Mouse (Mus musculus) spleen, postnatal 36 days (tissue): ENCODE results near the gene Tank.
A peak's percentile ranks its signal among the peaks of the same experiment; 100 is the strongest.

Experiments
- DNase-seq, 2 experiments: peaks; one replicate each; pipeline ENCODE4 v3.0.0; 2022; ENCODE audit warnings: low spot score in 2 of 2, mixed read lengths in 1 of 2

The Tank gene

DNA sequence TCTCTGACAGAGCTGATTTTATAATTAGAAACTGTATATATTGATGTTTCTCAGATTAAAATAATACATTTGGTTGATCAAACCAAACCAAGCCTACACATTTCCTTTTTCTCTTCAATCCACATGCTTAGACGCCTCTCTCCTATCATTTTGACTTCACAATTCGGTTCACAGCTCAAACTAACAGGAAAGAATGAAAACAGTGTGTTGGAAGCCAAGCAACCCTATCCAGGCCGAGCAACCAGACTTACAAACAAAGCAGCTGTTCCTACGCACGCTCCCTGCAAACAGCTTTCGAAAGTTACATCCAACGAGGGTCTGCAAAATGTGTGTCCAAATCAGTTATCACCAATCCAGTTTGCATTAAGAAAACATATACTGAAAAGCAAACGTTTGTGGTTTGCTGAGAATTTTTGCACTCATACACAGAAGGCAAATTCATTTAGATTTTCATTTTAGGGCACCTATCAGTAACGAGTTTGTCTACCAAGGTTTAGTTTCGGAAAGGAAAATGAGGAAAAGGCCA is 2.2 kb downstream of the Tank start:
- no peak for DNase-seq

GRCm38 (mm10) chr2:61582578-61583315 is 4.4 kb downstream of the Tank start:
- no peak for DNase-seq

DNA sequence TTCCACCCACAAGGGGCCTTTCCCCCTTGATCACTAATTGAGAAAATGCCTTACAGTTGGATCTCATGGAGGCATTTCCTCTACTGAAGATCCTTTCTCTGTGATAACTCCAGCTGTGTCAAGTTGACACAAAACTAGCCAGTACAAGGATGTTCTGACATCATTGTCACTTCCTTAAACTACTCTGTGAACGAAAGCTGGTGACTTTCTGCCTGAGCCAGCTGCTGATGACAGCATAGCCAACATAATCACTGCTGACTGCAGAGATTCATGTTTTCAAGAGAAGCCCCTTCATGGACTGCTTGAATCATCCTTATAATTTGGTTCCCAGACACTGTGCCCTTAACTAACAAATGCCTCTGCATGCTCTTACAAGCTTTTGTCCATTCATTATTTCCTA is 7.1 kb downstream of the Tank start:
- no peak for DNase-seq

DNA sequence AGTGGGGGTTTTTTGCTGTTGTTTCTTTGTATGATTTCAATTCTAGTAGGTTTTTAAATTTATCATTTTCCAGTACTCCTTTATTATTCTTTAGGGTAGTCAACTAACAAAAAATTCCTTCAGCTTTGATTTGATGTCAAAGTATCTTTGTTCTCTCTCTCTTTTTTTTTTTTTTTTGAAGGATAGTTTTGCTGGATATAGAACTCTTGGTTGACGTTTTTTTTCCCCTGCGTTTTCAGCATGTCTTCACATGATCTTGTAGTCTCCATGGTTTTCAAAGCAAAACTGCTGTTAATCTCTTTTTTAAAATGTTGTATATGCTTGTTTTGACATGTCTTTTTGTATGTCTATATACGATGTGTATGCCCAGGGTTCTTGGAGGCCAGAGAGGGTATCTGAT is 7.8 kb downstream of the Tank start:
- DNase-seq: no peak

- DNase-seq: no peak
These were observed 12.4 kb downstream of the Tank start for GRCm38 (mm10) chr2:61590751-61591150.

DNA sequence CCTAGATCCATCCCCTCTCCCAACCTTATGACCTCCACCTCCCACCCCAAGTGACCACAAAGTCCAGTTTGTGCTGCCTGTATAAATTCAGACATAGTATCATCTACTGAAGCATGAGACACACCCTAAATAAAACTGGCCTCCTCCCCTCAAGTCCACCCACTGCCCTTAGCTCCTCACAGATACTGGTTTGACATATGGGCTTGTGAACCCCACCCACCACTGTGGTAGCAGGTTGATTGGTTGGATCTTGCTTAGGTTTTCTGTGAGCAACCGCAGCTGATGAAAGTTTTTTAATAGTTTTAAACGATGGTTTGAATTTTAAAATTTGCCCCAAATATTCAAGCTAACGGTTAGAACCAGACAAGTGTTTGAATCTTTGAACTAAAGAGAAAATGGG is 13.7 kb downstream of the Tank start:
- DNase-seq: no peak

- DNase-seq: no peak
These were observed 14.3 kb downstream of the Tank start for GRCm38 (mm10) chr2:61592699-61593029.

GRCm38 (mm10) chr2:61593030-61593811 is 14.8 kb downstream of the Tank start:
- peak; percentile 95 for DNase-seq

DNA sequence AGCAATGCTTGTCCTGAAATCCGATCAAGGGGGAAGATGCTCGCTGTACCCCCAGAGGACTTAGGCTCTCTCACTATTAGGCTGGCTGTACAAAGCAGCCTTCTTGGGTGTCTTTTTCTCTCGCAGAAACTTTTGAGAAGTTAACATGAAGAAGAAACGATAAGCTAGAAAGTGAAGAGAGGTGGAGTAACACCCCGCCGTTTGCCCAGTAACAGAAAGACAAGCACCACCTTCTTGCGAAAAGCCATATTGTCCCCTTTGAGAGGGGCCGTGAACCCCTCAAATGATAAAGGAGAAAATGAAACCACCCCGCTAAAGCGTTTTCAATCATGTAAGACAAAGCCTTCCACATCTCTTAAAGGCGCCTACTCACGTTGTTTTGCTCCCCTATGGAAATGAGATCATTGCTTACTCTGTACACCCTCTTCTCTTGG is 15.5 kb downstream of the Tank start:
- no peak for DNase-seq

GRCm38 (mm10) chr2:61599730-61600129 is 21.3 kb downstream of the Tank start:
- DNase-seq: no peak

DNA sequence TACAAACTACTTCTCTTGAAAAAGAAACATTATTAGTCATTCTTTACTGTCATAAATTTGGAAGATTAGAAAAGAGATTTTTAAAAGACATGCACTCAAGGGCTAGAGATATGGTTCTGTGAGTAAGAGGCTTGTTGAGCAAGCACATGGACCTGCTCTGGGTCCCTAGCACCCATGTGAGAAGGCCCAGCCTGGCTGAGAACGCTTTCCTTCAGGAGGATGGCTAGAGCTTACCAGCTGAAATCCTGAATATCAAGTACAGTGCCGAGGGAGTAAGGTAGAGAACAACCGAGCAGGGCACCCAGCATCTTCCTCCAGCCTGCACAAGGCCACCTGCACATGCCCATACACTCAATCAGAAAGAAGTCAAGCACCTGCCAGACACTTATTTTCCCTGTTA is 25.1 kb downstream of the Tank start:
- no peak for DNase-seq

DNA sequence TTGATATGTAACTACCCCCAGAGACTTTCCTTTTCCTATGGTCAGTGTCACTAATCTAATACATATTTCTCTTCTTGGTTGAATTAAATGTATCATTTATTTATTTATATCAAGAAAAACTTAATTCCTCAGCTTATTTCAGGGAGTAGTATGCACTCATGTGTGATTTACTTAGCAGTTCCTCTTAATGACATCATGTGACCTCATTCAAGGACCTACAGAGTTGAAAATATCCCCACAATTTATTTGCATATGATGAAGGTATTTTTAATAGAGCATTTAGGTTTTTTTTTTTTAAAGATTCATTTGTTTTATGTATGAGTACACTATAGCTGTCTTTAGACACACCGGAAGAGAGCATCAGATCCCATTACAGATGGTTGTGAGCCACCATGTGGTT is 28.6 kb downstream of the Tank start:
- DNase-seq: no peak

- no peak for DNase-seq
These were observed 45.6 kb downstream of the Tank start for GRCm38 (mm10) chr2:61623996-61624395.

- no peak for DNase-seq
These were observed 52.6 kb downstream of the Tank start for GRCm38 (mm10) chr2:61630864-61631555.

DNA sequence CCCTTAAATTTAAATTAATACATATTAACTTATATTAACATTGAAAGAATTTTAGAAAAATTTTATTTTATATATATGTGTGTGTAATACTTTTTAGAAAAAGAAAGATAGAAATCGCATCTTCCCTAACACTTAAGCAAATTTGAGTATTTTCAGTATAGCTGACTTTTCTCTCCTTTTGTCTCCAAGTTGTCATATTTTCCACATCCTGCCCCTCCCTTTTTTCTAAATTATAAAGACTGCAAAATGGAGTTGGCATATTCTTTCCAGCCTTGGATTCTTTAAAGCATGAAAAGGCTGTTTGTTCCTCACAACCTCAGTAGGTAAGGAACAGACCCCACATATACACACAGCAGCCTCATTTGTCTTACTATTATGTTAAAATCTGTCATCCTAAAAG is 56.7 kb downstream of the Tank start:
- DNase-seq: no peak

DNA sequence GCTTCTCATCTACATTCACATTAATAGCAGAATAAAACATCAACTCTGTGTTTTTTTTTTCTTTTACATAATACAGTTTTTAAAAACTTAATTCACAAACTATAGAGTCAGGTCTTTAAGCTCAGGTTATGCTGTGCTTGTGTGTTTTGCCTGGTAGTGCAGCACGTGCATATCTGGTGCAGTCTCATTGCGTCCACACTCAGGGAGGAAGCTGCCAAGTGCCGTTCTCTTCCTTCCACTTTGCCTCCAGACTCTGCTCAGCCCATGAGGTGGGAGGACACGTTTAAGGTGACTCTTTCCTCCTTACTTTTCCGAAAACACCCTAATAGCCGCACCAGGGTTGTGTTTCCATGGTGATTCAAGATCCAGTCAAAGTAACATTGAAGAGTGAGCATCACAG is 59.8 kb downstream of the Tank start:
- no peak for DNase-seq

DNA sequence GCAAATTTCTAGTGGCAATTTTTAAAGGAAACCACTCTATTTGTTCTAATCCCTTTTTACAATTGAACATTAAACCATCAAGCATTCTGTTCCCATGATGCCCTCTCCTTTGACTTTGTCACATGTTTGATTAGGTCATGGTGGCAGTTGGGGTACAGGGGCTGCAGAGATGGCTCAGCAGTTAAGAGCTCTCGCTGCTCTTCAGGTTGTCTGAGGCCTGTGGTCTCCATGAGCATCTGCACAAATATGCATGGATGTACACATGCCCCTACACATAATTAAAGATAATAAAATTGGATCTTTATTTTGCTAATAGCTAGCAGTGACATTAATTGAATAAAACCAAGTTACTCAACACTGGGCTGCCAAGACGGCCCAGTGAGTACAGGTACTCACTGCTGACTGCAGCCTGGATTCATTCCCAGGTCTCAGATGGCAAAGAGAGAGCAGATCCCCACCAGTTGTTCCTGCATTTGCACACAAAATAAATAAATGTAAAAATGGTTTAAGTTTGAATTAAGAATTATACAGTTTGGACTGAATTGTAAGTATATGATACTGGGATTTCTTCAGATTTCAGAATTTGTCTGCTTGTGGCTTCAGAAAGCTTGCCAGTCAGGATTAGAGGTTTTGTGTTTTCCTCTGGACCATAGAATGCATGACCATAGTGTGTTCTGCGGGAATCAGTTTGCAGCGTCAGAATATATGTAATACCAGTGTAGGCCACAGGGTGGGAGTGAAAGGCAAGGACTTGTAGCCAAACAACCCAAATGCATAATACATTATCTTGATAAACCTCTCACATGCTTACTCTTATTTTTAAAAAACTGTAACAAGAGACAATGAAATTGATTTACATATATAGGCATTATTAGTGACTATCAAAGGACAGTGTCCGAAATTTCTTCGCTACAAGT is 64.3 kb downstream of the Tank start:
- peak; percentile 13 to 38 for DNase-seq

- no peak for DNase-seq
These were observed 72.8 kb downstream of the Tank start for GRCm38 (mm10) chr2:61651206-61651605.

- no peak for DNase-seq
These were observed 73.3 kb downstream of the Tank start for GRCm38 (mm10) chr2:61651640-61652039.

- no peak for DNase-seq
These were observed 76.6 kb downstream of the Tank start for GRCm38 (mm10) chr2:61655046-61655381.
